Mouse (Mus musculus): ENCODE data around the gene St6galnac1. TPM values are rescaled to one million over a fixed set of nuclear protein-coding genes. Genes with fewer than 3 reads are reported as not detected.

St6galnac1 gene
- polyA plus RNA-seq, 1 experiment from 2014 or later: not detected

DNA sequence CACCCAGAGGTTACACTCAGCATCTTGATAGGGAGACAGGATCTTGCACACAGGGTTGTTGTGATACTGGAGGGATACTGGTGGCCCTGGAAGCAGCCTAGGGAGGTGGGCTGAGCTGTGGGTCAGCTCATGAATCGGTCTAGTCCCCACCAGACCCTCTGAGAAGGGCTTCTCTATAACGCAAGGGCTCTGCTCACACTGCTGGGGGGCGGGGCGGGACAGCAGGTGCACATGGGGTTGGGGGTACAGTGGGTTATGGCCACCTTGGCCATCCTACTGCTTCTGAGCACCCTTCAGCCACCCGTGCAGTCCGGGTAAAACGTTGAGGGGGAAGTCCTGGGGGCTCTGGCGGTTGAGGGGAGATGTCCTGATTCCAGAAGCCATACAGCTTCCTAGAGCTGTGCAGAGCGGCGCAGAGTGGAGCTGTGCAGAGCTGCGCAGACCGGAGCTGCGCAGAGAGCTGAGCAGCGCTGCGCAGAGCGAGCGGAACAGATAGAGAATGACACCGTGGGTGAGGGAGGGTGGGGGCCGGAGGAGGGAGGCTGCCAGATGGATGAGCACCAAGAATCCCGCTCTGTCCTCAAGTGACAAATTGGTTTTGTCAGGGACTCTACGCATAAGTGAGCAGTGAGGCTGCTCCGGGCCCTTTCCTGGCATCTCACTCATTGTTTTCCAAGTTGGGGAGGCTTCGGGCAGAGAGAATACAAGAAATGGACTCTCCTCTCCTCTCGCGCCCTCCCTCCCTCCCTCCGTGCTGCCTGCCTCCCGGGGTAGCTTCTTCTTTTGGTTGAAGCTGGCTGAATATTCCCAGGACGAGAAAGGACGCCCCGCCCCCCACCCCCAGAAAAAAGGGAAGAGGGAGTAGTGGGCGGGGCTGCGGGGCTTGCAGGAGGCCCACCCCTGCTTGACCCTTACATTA lies 35.9 kb upstream of the St6galnac1 start:
- 15% methylated on average over 31 of the region's 32 CpGs for WGBS
- Histone ChIP-seq H3K4me2 (ENCODE audit: low read length) (peak overlapping the region; percentile 81), H3K27ac (replicated peaks in 1 of 2; ENCODE audit: control insufficient read depth in 1 of 2, insufficient read depth in 1 of 2, low read depth in 2 of 2, low read length in 2 of 2) (peak overlapping the region in 1 of 2 experiments; percentile 66; a peak in 2 of 4 replicates), H3K4me1 (ENCODE audit: control insufficient read depth in 2 of 2, insufficient read depth in 2 of 2, low read length in 2 of 2) (peaks cover 38 to 53% of the 10 kb centered on the region in 2 experiments), H3K9ac (ENCODE audit: low read length) (peak overlapping the region; percentile 70), H3K4me3 (ENCODE audit: control insufficient read depth in 1 of 2, insufficient read depth in 1 of 2, low read depth in 1 of 2, low read length in 2 of 2) (peak overlapping the region; percentile 40 to 47), H3K36me3 (ENCODE audit: control insufficient read depth, insufficient read depth, low read length) (peaks cover 9% of the 10 kb centered on the region), H3K27me3 (ENCODE audit: control insufficient read depth, insufficient read depth, low read length) (no peaks in the 10 kb centered on the region; the same call in 1 of the 2 replicates), H3K9me3 (ENCODE audit: control insufficient read depth, low read length) (no peaks in the 10 kb centered on the region)
- ATAC-seq (ENCODE audit: insufficient number of reproducible peaks, insufficient read depth, low FRiP score, low read depth): peak; percentile 63

DNA sequence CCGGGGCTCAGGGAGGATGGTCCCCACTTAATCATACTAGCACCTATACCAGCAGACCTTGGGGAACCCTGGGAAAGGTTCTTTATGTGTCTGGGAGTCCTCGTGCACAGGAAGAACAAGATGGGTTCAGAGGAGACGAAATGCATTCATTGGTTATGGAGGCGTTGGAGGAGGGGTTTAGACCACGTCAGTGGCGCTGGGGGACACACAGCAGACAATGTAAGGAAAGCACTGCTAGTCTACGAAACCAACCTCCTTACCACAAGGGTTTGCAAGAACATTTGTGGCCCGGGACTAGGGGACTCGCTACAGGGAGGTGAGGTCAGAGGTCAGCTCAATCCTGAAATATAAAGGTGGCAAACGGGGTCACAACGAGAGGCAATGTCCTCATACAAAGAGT lies 35.2 kb upstream of the St6galnac1 start:
- peak overlapping the region; percentile 70; the same call in 1 of the 2 replicates for H3K9ac ChIP-seq (ENCODE audit: low read length)
- H3K27me3 ChIP-seq (ENCODE audit: control insufficient read depth, insufficient read depth, low read length): no peaks in the 10 kb centered on the region; the same call in 1 of the 2 replicates

DNA sequence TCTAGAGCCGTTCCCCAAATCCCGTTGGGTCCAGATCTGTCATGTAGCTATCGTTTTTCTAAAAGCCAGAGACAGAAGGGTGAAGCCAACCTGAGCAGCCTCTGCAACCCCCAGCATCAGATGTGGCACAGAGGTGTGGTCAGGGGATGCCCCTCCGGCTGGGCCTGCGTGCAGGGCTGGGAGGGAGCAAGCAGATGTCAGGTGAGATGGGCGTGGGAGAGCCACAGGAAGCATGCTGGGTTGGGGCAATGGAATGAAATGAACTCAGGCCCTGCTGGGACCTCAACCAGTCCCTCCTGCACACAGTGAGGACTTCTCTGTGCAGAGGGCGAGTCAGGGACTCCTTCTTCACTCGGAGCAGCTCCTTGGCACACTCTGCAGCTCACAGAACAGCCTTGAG lies 34.2 kb upstream of the St6galnac1 start:
- 75% methylated on average over 8 of the region's 8 CpGs for WGBS

More for the DNA sequence above, 35.2 kb upstream of the St6galnac1 start:
- WGBS: 86% methylated on average over 11 of the region's 11 CpGs
- Histone ChIP-seq H3K4me1 (ENCODE audit: control insufficient read depth in 2 of 2, insufficient read depth in 2 of 2, low read length in 2 of 2) (peaks cover 35 to 52% of the 10 kb centered on the region in 2 experiments), H3K27ac (replicated peaks in 1 of 2; ENCODE audit: control insufficient read depth in 1 of 2, insufficient read depth in 1 of 2, low read depth in 2 of 2, low read length in 2 of 2) (no peak overlapping the region), H3K4me3 (ENCODE audit: control insufficient read depth in 1 of 2, insufficient read depth in 1 of 2, low read depth in 1 of 2, low read length in 2 of 2) (no peak overlapping the region), H3K9me3 (ENCODE audit: control insufficient read depth, low read length) (no peaks in the 10 kb centered on the region), H3K36me3 (ENCODE audit: control insufficient read depth, insufficient read depth, low read length) (peaks cover 9% of the 10 kb centered on the region), H3K4me2 (ENCODE audit: low read length) (no peak overlapping the region)
- ATAC-seq (ENCODE audit: insufficient number of reproducible peaks, insufficient read depth, low FRiP score, low read depth): no peak

GRCm38 (mm10) chr11:116808811-116809395 lies 33.6 kb upstream of the St6galnac1 start:
- Histone ChIP-seq H3K27me3 (ENCODE audit: control insufficient read depth, insufficient read depth, low read length) (no peaks in the 10 kb centered on the region; the same call in 1 of the 2 replicates), H3K4me1 (ENCODE audit: control insufficient read depth in 2 of 2, insufficient read depth in 2 of 2, low read length in 2 of 2) (peaks cover 22 to 36% of the 10 kb centered on the region in 2 experiments), H3K27ac (replicated peaks in 1 of 2; ENCODE audit: control insufficient read depth in 1 of 2, insufficient read depth in 1 of 2, low read depth in 2 of 2, low read length in 2 of 2) (no peak overlapping the region), H3K4me3 (ENCODE audit: control insufficient read depth in 1 of 2, insufficient read depth in 1 of 2, low read depth in 1 of 2, low read length in 2 of 2) (no peak overlapping the region), H3K9me3 (ENCODE audit: control insufficient read depth, low read length) (no peaks in the 10 kb centered on the region), H3K36me3 (ENCODE audit: control insufficient read depth, insufficient read depth, low read length) (peaks cover 9% of the 10 kb centered on the region), H3K4me2 (ENCODE audit: low read length) (no peak overlapping the region), H3K9ac (ENCODE audit: low read length) (no peak overlapping the region)
- no peak for ATAC-seq (ENCODE audit: insufficient number of reproducible peaks, insufficient read depth, low FRiP score, low read depth)
- WGBS: 74% methylated on average over 11 of the region's 11 CpGs

More for the DNA sequence above, 34.2 kb upstream of the St6galnac1 start:
- peaks cover 28 to 42% of the 10 kb centered on the region in 2 experiments for H3K4me1 ChIP-seq (ENCODE audit: control insufficient read depth in 2 of 2, insufficient read depth in 2 of 2, low read length in 2 of 2)
- no peaks in the 10 kb centered on the region; the same call in 1 of the 2 replicates for H3K27me3 ChIP-seq (ENCODE audit: control insufficient read depth, insufficient read depth, low read length)
- peaks cover 9% of the 10 kb centered on the region for H3K36me3 ChIP-seq (ENCODE audit: control insufficient read depth, insufficient read depth, low read length)
- H3K4me3 ChIP-seq (ENCODE audit: control insufficient read depth in 1 of 2, insufficient read depth in 1 of 2, low read depth in 1 of 2, low read length in 2 of 2): no peak overlapping the region
- no peak overlapping the region for H3K4me2 ChIP-seq (ENCODE audit: low read length)
- no peak for ATAC-seq (ENCODE audit: insufficient number of reproducible peaks, insufficient read depth, low FRiP score, low read depth)
- H3K9ac ChIP-seq (ENCODE audit: low read length): no peak overlapping the region
- H3K27ac ChIP-seq (replicated peaks in 1 of 2; ENCODE audit: control insufficient read depth in 1 of 2, insufficient read depth in 1 of 2, low read depth in 2 of 2, low read length in 2 of 2): no peak overlapping the region
- no peaks in the 10 kb centered on the region for H3K9me3 ChIP-seq (ENCODE audit: control insufficient read depth, low read length)

DNA sequence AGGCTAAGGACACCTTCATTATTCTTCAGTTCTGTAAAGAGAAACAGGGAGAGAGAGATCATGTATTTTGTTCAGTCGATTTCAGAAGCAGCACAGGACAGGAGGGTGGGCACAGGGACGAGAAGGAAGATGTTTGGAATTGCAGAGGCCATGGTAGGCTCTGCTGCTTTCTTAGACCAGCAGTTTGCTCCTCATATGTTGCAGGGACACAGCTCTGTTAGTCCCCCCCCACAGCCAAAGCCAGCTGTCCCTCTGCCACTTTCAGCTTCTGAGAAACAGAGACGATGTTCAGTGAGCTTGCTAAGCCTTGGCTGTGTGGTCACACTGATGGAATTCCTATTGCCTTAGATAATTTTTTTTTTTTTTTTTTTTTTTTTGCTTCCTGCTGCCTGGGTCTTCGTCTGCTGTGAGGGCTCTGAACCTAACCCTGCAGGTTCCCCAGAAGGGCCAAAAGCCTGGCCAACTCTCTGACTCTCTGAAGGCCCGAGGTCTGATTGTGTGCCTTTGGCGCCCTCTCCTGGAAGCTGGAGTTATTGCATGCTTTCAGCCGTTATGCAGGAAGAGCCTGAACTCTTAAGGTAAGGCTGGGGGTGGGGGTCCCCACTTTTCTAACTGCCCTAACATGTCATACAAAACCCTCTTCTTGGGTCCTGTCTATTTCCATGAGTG lies 32.8 kb upstream of the St6galnac1 start:
- peak overlapping the region; percentile 58 to 61 for H3K27ac ChIP-seq (replicated peaks in 1 of 2; ENCODE audit: control insufficient read depth in 1 of 2, insufficient read depth in 1 of 2, low read depth in 2 of 2, low read length in 2 of 2)
- peaks cover 9% of the 10 kb centered on the region for H3K36me3 ChIP-seq (ENCODE audit: control insufficient read depth, insufficient read depth, low read length)
- H3K4me2 ChIP-seq (ENCODE audit: low read length): no peak overlapping the region
- ATAC-seq (ENCODE audit: insufficient number of reproducible peaks, insufficient read depth, low FRiP score, low read depth): no peak
- WGBS: 21% methylated on average over 7 of the region's 7 CpGs
- H3K27me3 ChIP-seq (ENCODE audit: control insufficient read depth, insufficient read depth, low read length): no peaks in the 10 kb centered on the region; the same call in 1 of the 2 replicates
- H3K4me3 ChIP-seq (ENCODE audit: control insufficient read depth in 1 of 2, insufficient read depth in 1 of 2, low read depth in 1 of 2, low read length in 2 of 2): no peak overlapping the region
- H3K4me1 ChIP-seq (ENCODE audit: control insufficient read depth in 2 of 2, insufficient read depth in 2 of 2, low read length in 2 of 2): peaks cover 15 to 28% of the 10 kb centered on the region in 2 experiments
- peak overlapping the region; percentile 42 for H3K9ac ChIP-seq (ENCODE audit: low read length)
- no peaks in the 10 kb centered on the region for H3K9me3 ChIP-seq (ENCODE audit: control insufficient read depth, low read length)

DNA sequence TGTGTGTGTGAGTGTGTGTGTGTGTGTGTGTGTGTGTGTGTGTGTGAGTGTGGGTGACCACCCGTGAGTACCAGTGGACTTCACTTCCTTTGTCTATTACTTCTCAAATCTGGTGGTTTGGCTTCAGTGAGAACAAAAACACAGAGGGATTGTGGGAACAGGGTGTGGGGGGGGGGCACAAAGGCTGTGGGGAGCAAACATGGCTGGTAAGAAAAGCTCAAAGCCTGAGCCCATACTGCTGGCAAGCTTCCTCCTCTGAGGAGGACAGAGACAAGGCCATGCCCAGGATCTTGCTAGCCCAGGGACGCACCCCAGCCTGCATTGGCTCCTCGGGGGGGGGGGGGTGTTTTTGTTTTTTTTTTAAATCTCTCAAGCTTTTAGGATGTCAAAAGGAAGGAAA lies 32.2 kb upstream of the St6galnac1 start:
- H3K9ac ChIP-seq (ENCODE audit: low read length): peak overlapping the region; percentile 42; the same call in 1 of the 2 replicates
- H3K27me3 ChIP-seq (ENCODE audit: control insufficient read depth, insufficient read depth, low read length): no peaks in the 10 kb centered on the region; the same call in 1 of the 2 replicates
- no peak for ATAC-seq (ENCODE audit: insufficient number of reproducible peaks, insufficient read depth, low FRiP score, low read depth)

GRCm38 (mm10) chr11:116807116-116807515 lies 31.8 kb upstream of the St6galnac1 start:
- H3K4me3 ChIP-seq (ENCODE audit: control insufficient read depth in 1 of 2, insufficient read depth in 1 of 2, low read depth in 1 of 2, low read length in 2 of 2): no peak overlapping the region
- H3K27ac ChIP-seq (replicated peaks in 1 of 2; ENCODE audit: control insufficient read depth in 1 of 2, insufficient read depth in 1 of 2, low read depth in 2 of 2, low read length in 2 of 2): peak overlapping the region; percentile 58 to 61; a peak in 3 of 4 replicates
- no peak for ATAC-seq (ENCODE audit: insufficient number of reproducible peaks, insufficient read depth, low FRiP score, low read depth)
- no peaks in the 10 kb centered on the region for H3K9me3 ChIP-seq (ENCODE audit: control insufficient read depth, low read length)
- no peak overlapping the region for H3K4me2 ChIP-seq (ENCODE audit: low read length)
- H3K27me3 ChIP-seq (ENCODE audit: control insufficient read depth, insufficient read depth, low read length): no peaks in the 10 kb centered on the region; the same call in 1 of the 2 replicates
- no peak overlapping the region for H3K9ac ChIP-seq (ENCODE audit: low read length)
- 50% methylated on average over 7 of the region's 7 CpGs for WGBS
- peaks cover 9% of the 10 kb centered on the region for H3K36me3 ChIP-seq (ENCODE audit: control insufficient read depth, insufficient read depth, low read length)
- H3K4me1 ChIP-seq (ENCODE audit: control insufficient read depth in 2 of 2, insufficient read depth in 2 of 2, low read length in 2 of 2): peaks cover 10 to 18% of the 10 kb centered on the region in 2 experiments

More for the DNA sequence above, 32.2 kb upstream of the St6galnac1 start:
- Histone ChIP-seq H3K9me3 (ENCODE audit: control insufficient read depth, low read length) (no peaks in the 10 kb centered on the region), H3K4me2 (ENCODE audit: low read length) (no peak overlapping the region), H3K4me1 (ENCODE audit: control insufficient read depth in 2 of 2, insufficient read depth in 2 of 2, low read length in 2 of 2) (peaks cover 10 to 22% of the 10 kb centered on the region in 2 experiments), H3K36me3 (ENCODE audit: control insufficient read depth, insufficient read depth, low read length) (peaks cover 9% of the 10 kb centered on the region), H3K27ac (replicated peaks in 1 of 2; ENCODE audit: control insufficient read depth in 1 of 2, insufficient read depth in 1 of 2, low read depth in 2 of 2, low read length in 2 of 2) (peak overlapping the region; percentile 58 to 61), H3K4me3 (ENCODE audit: control insufficient read depth in 1 of 2, insufficient read depth in 1 of 2, low read depth in 1 of 2, low read length in 2 of 2) (no peak overlapping the region)
- 75% methylated on average over 3 of the region's 3 CpGs for WGBS

Measured in heart, embryonic 14.5 days (tissue).